Mouse (Mus musculus): ENCODE results near the gene Nuak1.

Gene Nuak1

DNA sequence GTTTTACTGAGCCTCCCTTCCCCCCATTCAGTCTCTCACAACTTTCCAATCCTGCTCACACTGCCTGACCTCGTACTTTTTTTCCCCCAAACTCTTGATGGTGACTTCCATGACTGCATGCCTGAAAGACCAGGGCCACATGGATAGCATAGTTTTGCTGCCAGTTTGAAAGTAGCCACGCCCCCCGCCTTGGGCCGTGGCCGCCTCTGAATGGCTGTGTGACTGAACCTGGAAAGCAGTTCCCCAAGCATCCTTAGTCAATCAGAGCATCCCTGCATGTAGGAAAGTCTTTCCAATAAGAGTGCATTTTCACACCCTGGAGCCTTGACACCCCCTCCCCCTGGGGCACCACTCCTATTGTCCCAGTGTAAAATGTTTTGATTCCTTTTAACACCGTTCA lies 116.4 kb downstream of the Nuak1 start:
- no peak for DNase-seq
